Mouse (Mus musculus) CH12.LX (cell line): ENCODE measurements at regions not wholly inside any gene's neighbourhood (a gene's known extent, or its start where the extent isn't known, plus 50 kb on each side); places are given as distances from the start of the nearest gene placed in this dataset.

Source experiments
- CTCF ChIP-seq, 2 experiments: IDR thresholded peaks in 1 of 2; conservative IDR thresholded peaks in 1 of 2; 2 replicates each; pipeline ENCODE4 v1.5.1; 2011 to 2012; ENCODE audit warnings: low read depth in 2 of 2, low read length in 2 of 2, improper control_type of control experiment in 1 of 2, inconsistent platforms in 1 of 2, mild to moderate bottlenecking in 1 of 2, moderate library complexity in 1 of 2
- HCFC1 ChIP-seq: IDR thresholded peaks from 2 replicates; pipeline ENCODE4 v1.6.1; 2012; ENCODE audit warnings: low read depth, mild to moderate bottlenecking, inconsistent platforms, low read length, improper control_type of control experiment
- JUND ChIP-seq: conservative IDR thresholded peaks from 2 replicates; pipeline ENCODE4 v1.6.1; 2011; ENCODE audit warnings: low read depth, low read length, improper control_type of control experiment
- ZC3H11A ChIP-seq: IDR thresholded peaks from 2 replicates; pipeline ENCODE4 v1.6.1; 2012; ENCODE audit warnings: low read depth, mild to moderate bottlenecking, inconsistent platforms, low read length, improper control_type of control experiment

GRCm38 (mm10) chr13:51304631-51305030 is 103.8 kb upstream of the S1pr3 start:
- TF ChIP-seq JUND = no peak
- TF ChIP-seq HCFC1 = no peak
- TF ChIP-seq ZC3H11A = no peak
- no peak for TF ChIP-seq CTCF (conservative IDR thresholded peaks at IDR 0.05 in 1 of 2, IDR thresholded peaks at IDR 0.05 in 1 of 2; ENCODE audit: low read depth in 2 of 2, low read length in 2 of 2)
